Mouse (Mus musculus): ENCODE data around the gene Fkbpl. TPM values are rescaled to one million over a fixed set of nuclear protein-coding genes. Genes with fewer than 3 reads are reported as not detected.

Gene Fkbpl
- polyA plus RNA-seq, 1 experiment from 2014 or later, result 17.7 TPM

- no peak overlapping the region for H3K4me3 ChIP-seq (ENCODE audit: low read length)
- H3K9ac ChIP-seq (replicated peaks; ENCODE audit: low read length), result no peak overlapping the region
- no peaks in the 10 kb centered on the region for H3K9me3 ChIP-seq (ENCODE audit: low read length)
- H3K27ac ChIP-seq (ENCODE audit: low read length), result no peak overlapping the region
- H3K27me3 ChIP-seq (ENCODE audit: insufficient read depth, low read length), result no peaks in the 10 kb centered on the region
- no peak for ATAC-seq (ENCODE audit: low FRiP score, low TSS enrichment)
- WGBS, result 82% methylated on average over 10 of the region's 10 CpGs
- peaks cover 24% of the 10 kb centered on the region for H3K4me1 ChIP-seq (ENCODE audit: insufficient read depth, low read length)
- H3K4me2 ChIP-seq (replicated peaks; ENCODE audit: low read depth, low read length), result no peak overlapping the region
- H3K36me3 ChIP-seq (ENCODE audit: insufficient read depth, low read length), result peaks cover 45% of the 10 kb centered on the region
Measured at GRCm38 (mm10) chr17:34652546-34652945, 8.0 kb downstream of the Fkbpl start.

DNA sequence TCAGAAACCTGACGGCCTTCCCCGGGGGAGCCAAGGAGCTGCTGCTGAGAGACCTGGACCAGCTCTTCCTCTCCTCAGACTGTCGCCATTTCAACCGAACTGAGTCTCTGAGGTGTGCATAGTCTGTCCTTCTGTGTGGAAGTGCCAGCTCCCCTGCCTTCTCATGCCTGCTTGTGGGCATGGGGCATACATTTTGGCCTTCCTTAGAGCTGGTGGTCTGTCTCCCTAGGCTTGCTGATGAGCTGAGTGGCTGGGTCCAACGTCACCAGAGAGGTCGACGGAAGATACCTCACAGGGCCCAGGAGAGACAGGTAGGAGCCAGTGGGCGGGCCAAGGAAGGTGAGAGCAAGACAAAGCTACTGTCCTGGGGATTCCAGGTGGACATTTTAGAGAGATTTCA lies 8.4 kb downstream of the Fkbpl start:
- Histone ChIP-seq H3K4me1 (ENCODE audit: insufficient read depth, low read length) (peaks cover 20% of the 10 kb centered on the region), H3K9ac (replicated peaks; ENCODE audit: low read length) (no peak overlapping the region), H3K9me3 (ENCODE audit: low read length) (no peaks in the 10 kb centered on the region), H3K27ac (ENCODE audit: low read length) (no peak overlapping the region), H3K4me3 (ENCODE audit: low read length) (no peak overlapping the region), H3K36me3 (ENCODE audit: insufficient read depth, low read length) (peaks cover 45% of the 10 kb centered on the region), H3K27me3 (ENCODE audit: insufficient read depth, low read length) (no peaks in the 10 kb centered on the region), H3K4me2 (replicated peaks; ENCODE audit: low read depth, low read length) (no peak overlapping the region)
- 95% methylated on average over 8 of the region's 8 CpGs for whole genome bisulfite sequencing
- ATAC-seq (ENCODE audit: low FRiP score, low TSS enrichment), result no peak

DNA sequence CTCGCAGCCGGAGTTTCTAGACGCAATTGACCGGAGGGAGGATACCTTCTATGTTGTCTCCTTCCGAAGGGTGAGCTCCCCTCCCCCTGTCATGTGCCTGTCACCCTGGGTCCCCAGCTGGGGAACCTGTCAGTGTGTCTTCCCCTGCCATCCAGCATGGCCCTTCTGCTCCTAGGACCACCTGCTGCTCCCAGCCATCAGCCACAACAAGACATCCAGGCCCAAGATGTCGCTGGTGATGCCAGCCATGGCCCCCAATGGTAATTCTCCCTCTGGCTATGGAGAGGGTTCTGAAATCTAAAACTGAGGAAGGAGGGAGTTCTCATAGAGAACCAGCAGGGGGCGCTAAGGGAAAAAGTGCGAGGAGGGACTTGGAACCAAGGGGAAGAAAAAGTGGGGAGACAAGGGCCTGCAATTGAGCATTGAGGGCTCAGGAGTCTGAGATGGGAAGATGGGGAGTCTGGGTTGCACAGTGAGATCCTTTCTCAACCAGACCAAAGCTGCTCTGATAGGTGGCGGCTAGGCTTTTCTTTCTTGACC lies 9.3 kb downstream of the Fkbpl start:
- Histone ChIP-seq H3K27me3 (ENCODE audit: insufficient read depth, low read length) (0 out of 2 replicates have a peak, but pooled peaks cover under 1% of the 10 kb centered on the region), H3K36me3 (ENCODE audit: insufficient read depth, low read length) (peaks cover 45% of the 10 kb centered on the region), H3K9me3 (ENCODE audit: low read length) (no peaks in the 10 kb centered on the region), H3K4me3 (ENCODE audit: low read length) (no peak overlapping the region), H3K4me1 (ENCODE audit: insufficient read depth, low read length) (peaks cover 12% of the 10 kb centered on the region; the same call in 1 of the 2 replicates), H3K27ac (ENCODE audit: low read length) (no peak overlapping the region), H3K4me2 (replicated peaks; ENCODE audit: low read depth, low read length) (no peak overlapping the region), H3K9ac (replicated peaks; ENCODE audit: low read length) (no peak overlapping the region)
- 68% methylated on average over 9 of the region's 9 CpGs for WGBS
- no peak for ATAC-seq (ENCODE audit: low FRiP score, low TSS enrichment)

GRCm38 (mm10) chr17:34654392-34654791 lies 9.8 kb downstream of the Fkbpl start:
- Histone ChIP-seq H3K4me3 (ENCODE audit: low read length) (no peak overlapping the region), H3K9me3 (ENCODE audit: low read length) (no peaks in the 10 kb centered on the region), H3K4me1 (ENCODE audit: insufficient read depth, low read length) (peaks cover 12% of the 10 kb centered on the region; the same call in 1 of the 2 replicates), H3K9ac (replicated peaks; ENCODE audit: low read length) (no peak overlapping the region), H3K4me2 (replicated peaks; ENCODE audit: low read depth, low read length) (no peak overlapping the region), H3K27me3 (ENCODE audit: insufficient read depth, low read length) (peaks cover 6% of the 10 kb centered on the region; the same call in 1 of the 2 replicates), H3K27ac (ENCODE audit: low read length) (no peak overlapping the region), H3K36me3 (ENCODE audit: insufficient read depth, low read length) (peaks cover 40% of the 10 kb centered on the region)
- 87% methylated on average over 13 of the region's 13 CpGs for WGBS
- no peak for ATAC-seq (ENCODE audit: low FRiP score, low TSS enrichment)

DNA sequence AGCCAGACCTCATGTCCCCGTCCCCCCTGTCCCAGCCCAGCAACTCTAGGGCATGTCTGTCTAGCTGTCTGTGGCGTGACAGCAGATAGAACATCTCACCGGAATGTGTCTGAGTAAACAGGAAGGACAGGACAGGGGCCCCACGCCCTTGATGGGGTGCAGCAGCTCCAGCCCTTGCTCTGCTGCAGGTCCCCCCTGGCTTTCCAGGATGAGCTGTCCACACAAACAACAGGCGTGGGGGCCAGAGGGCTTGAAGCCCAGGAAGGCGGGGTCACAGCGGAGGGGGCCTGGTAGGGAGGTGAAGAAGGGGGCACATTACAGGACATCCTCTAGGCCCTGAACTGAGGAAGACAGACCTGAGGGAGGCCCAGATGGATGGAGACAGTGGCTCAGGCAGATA lies 10.6 kb downstream of the Fkbpl start:
- H3K27ac ChIP-seq (ENCODE audit: low read length), result peak overlapping the region; percentile 68; the same call in 1 of the 2 replicates

DNA sequence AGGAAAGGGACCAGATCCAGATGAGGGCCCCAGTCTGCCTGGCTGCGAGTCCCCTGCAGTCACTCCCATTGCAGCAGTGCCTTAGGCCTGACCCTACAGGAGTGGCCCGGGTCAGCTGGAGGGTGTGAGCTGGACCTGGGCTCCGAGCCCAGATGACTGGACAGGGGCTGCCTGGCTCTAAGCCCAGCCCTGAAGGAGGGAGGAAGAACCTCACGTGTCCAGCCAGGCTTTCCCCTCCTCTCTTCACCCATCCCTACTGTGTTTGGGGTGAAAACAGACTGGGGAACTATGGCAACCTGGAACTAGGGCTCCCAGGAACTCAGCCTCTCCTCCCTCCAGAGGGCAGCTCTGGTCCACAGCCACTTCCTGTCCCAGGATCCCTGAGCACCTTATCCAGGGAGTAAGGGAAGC lies 11.0 kb downstream of the Fkbpl start:
- H3K27ac ChIP-seq (ENCODE audit: low read length), result peak overlapping the region; percentile 68; the same call in 1 of the 2 replicates
- 44% methylated on average over 4 of the region's 4 CpGs for WGBS

More for the DNA sequence above, 10.6 kb downstream of the Fkbpl start:
- Histone ChIP-seq H3K4me3 (ENCODE audit: low read length) (no peak overlapping the region), H3K27me3 (ENCODE audit: insufficient read depth, low read length) (peaks cover 13% of the 10 kb centered on the region), H3K9ac (replicated peaks; ENCODE audit: low read length) (no peak overlapping the region), H3K9me3 (ENCODE audit: low read length) (no peaks in the 10 kb centered on the region), H3K4me1 (ENCODE audit: insufficient read depth, low read length) (peaks cover 12% of the 10 kb centered on the region; the same call in 1 of the 2 replicates), H3K4me2 (replicated peaks; ENCODE audit: low read depth, low read length) (no peak overlapping the region), H3K36me3 (ENCODE audit: insufficient read depth, low read length) (peaks cover 36% of the 10 kb centered on the region)
- peak; percentile 13 for ATAC-seq (ENCODE audit: low FRiP score, low TSS enrichment)
- 64% methylated on average over 7 of the region's 7 CpGs for WGBS

DNA sequence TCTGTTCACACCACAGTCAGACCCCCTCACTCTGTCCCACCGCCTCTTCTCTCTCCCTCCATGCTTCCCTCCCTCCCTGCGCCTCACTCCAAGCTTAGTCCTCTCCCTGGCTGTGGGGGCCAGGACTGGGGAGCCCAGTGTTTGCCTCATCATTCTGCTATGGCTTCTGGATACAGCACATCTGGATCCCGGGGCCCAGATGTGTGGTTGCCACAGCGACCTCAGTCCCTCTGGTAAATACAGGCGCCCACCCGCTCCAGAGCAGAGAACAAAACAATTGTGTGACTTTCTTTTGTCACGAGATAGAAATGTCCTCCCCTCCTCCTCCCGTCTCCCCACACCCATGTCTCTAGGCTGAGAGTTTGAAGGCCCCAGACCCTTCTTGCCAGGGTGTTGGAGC lies 12.1 kb downstream of the Fkbpl start:
- Histone ChIP-seq H3K4me1 (ENCODE audit: insufficient read depth, low read length) (peaks cover 26% of the 10 kb centered on the region), H3K27ac (ENCODE audit: low read length) (no peak overlapping the region), H3K9ac (replicated peaks; ENCODE audit: low read length) (no peak overlapping the region), H3K4me3 (ENCODE audit: low read length) (no peak overlapping the region), H3K9me3 (ENCODE audit: low read length) (no peaks in the 10 kb centered on the region), H3K36me3 (ENCODE audit: insufficient read depth, low read length) (peaks cover 22% of the 10 kb centered on the region), H3K27me3 (ENCODE audit: insufficient read depth, low read length) (peaks cover 21% of the 10 kb centered on the region), H3K4me2 (replicated peaks; ENCODE audit: low read depth, low read length) (no peak overlapping the region)
- WGBS, result 65% methylated on average over 8 of the region's 8 CpGs
- ATAC-seq (ENCODE audit: low FRiP score, low TSS enrichment), result no peak

More for the DNA sequence above, 11.0 kb downstream of the Fkbpl start:
- H3K36me3 ChIP-seq (ENCODE audit: insufficient read depth, low read length), result peaks cover 33% of the 10 kb centered on the region
- no peak overlapping the region for H3K4me3 ChIP-seq (ENCODE audit: low read length)
- H3K27me3 ChIP-seq (ENCODE audit: insufficient read depth, low read length), result peaks cover 16% of the 10 kb centered on the region
- no peaks in the 10 kb centered on the region for H3K9me3 ChIP-seq (ENCODE audit: low read length)
- peak; percentile 84 for ATAC-seq (ENCODE audit: low FRiP score, low TSS enrichment)
- H3K4me1 ChIP-seq (ENCODE audit: insufficient read depth, low read length), result peaks cover 16% of the 10 kb centered on the region; the same call in 1 of the 2 replicates
- H3K4me2 ChIP-seq (replicated peaks; ENCODE audit: low read depth, low read length), result no peak overlapping the region
- H3K9ac ChIP-seq (replicated peaks; ENCODE audit: low read length), result no peak overlapping the region

GRCm38 (mm10) chr17:34657271-34657670 lies 12.7 kb downstream of the Fkbpl start:
- Histone ChIP-seq H3K9ac (replicated peaks; ENCODE audit: low read length) (no peak overlapping the region), H3K27ac (ENCODE audit: low read length) (no peak overlapping the region), H3K27me3 (ENCODE audit: insufficient read depth, low read length) (peaks cover 22% of the 10 kb centered on the region), H3K4me1 (ENCODE audit: insufficient read depth, low read length) (peaks cover 27% of the 10 kb centered on the region), H3K4me2 (replicated peaks; ENCODE audit: low read depth, low read length) (no peak overlapping the region), H3K36me3 (ENCODE audit: insufficient read depth, low read length) (peaks cover 16% of the 10 kb centered on the region), H3K9me3 (ENCODE audit: low read length) (no peaks in the 10 kb centered on the region), H3K4me3 (ENCODE audit: low read length) (no peak overlapping the region)
- ATAC-seq (ENCODE audit: low FRiP score, low TSS enrichment), result no peak
- WGBS, result 27% methylated on average over 2 of the region's 2 CpGs

DNA sequence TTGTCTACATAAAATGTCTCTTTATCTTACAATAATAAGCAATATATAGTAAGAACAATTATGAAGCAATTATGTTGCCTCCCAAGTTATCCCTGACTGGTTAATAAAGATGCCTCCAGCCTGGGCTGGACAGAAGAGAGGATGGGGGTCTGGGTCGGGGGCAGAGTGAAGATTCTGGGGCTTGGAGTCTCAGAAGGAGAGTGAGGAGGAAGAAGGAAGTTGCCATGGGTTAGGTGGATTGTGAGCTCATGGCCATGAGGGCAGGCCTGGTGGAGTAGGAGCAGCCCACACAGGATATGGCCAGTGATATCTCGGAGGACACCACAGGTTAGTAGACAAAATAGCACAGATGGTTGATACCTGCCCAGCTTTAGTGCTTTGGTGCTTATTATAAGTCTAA lies 13.6 kb downstream of the Fkbpl start:
- Histone ChIP-seq H3K27ac (ENCODE audit: low read length) (no peak overlapping the region), H3K4me3 (ENCODE audit: low read length) (no peak overlapping the region), H3K9me3 (ENCODE audit: low read length) (no peaks in the 10 kb centered on the region), H3K27me3 (ENCODE audit: insufficient read depth, low read length) (peaks cover 22% of the 10 kb centered on the region), H3K4me2 (replicated peaks; ENCODE audit: low read depth, low read length) (no peak overlapping the region), H3K4me1 (ENCODE audit: insufficient read depth, low read length) (peaks cover 27% of the 10 kb centered on the region), H3K36me3 (ENCODE audit: insufficient read depth, low read length) (peaks cover 9% of the 10 kb centered on the region), H3K9ac (replicated peaks; ENCODE audit: low read length) (no peak overlapping the region)
- 77% methylated on average over 2 of the region's 2 CpGs for WGBS
- ATAC-seq (ENCODE audit: low FRiP score, low TSS enrichment), result no peak

GRCm38 (mm10) chr17:34658591-34658990 lies 14.0 kb downstream of the Fkbpl start:
- Histone ChIP-seq H3K4me2 (replicated peaks; ENCODE audit: low read depth, low read length) (no peak overlapping the region), H3K4me1 (ENCODE audit: insufficient read depth, low read length) (peaks cover 27% of the 10 kb centered on the region), H3K27ac (ENCODE audit: low read length) (no peak overlapping the region), H3K9me3 (ENCODE audit: low read length) (no peaks in the 10 kb centered on the region), H3K36me3 (ENCODE audit: insufficient read depth, low read length) (0 out of 2 replicates have a peak, but pooled peaks cover 5% of the 10 kb centered on the region), H3K4me3 (ENCODE audit: low read length) (no peak overlapping the region), H3K27me3 (ENCODE audit: insufficient read depth, low read length) (peaks cover 24% of the 10 kb centered on the region), H3K9ac (replicated peaks; ENCODE audit: low read length) (no peak overlapping the region)
- ATAC-seq (ENCODE audit: low FRiP score, low TSS enrichment), result no peak
- WGBS, result 71% methylated on average over 3 of the region's 3 CpGs
